Mouse (Mus musculus) gastrocnemius, adult 2 months (tissue): ENCODE measurements around the gene Arfgap3. TPM values are rescaled to one million over a fixed set of nuclear protein-coding genes. Genes with fewer than 3 reads are reported as not detected.
"Not testable (repeated sequence)": the region's sequence is repeated elsewhere in the genome, so short reads cannot be mapped to it uniquely, and the experiment has no call there.

Experiments used
- DNase-seq: peaks from one replicate; pipeline ENCODE4 v3.0.0; 2022
- H3K27ac ChIP-seq: fragments of 200-600 bp; 2 replicates; pipeline ENCODE4 v1.8.1; 2022; ENCODE audit warnings: mild to moderate bottlenecking
- H3K4me3 ChIP-seq: fragments of 200-600 bp; 2 replicates; pipeline ENCODE4 v1.8.1; 2022; ENCODE audit warnings: mild to moderate bottlenecking, moderate library complexity
- CTCF ChIP-seq: fragments of 200-600 bp; IDR thresholded peaks from 2 replicates; pipeline ENCODE4 v1.8.1; 2022; ENCODE audit warnings: antibody characterized with exemption, mild to moderate bottlenecking, moderate library complexity
- intact Hi-C: fragments of 180-260 bp; cut with DNase I; formaldehyde crosslinking; loops from one replicate; pipeline ENCODE4 v1.15.1; 2025
- total RNA-seq, 2 experiments: library from RNA; stranded (reverse); gene quantifications; 2 replicates each; pipeline ENCODE4 v1.2.3; 2021

The Arfgap3 gene
- total RNA-seq, 2 experiments from 2014 or later, result 6.0 to 6.7 TPM

DNA sequence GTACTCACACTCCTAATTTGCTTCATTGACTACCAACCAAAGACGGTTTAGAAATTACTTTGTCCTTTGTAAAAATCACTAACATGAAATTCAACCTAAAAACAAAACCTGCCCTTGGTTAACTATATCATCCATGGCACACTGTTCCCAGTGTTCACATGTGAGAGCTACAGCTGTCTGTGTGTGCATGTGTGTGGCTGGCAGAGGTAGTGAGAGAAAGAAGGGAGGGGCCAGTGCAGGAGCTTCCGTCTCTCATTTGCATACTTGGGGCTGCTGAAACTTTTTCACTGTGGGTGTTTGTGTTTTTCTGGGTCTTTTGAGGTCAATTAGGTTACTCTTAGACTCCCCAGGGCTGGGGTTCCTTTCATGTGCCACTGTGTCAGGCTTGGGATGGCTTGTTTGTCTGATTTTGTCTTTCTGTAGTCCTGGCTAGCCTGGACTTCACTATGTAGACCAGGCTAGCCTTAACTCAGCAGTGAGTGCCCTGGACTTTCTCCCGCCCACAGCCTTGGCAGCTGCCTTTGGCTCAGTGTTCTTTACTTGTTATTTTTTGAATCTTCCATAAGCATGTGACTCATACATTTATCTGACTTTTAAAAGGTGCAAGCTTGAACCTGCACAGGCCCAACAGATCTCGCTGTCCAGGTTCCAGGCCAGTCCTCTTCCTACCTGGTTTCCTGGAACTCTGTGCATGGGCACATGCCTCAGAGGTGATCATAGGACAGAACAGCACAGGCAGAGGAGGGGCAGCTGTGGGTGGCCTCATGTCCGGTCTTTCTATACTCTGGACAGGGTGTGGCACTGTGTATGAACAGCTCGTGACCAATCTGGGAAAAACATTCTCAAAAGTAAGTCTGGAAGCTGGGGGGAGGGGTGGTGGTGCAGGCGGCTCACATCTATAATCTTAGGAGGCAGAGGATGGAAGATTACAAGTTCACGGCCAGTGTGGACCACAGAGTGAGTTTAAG lies 11.9 kb downstream of the Arfgap3 start:
- intact Hi-C loops, result no loop called here
- TF ChIP-seq CTCF, result no peak
- Histone ChIP-seq H3K27ac (no peak overlapping the region; the same call in 1 of the 2 replicates), H3K4me3 (no peak overlapping the region)
- DNase-seq, result no peak

DNA sequence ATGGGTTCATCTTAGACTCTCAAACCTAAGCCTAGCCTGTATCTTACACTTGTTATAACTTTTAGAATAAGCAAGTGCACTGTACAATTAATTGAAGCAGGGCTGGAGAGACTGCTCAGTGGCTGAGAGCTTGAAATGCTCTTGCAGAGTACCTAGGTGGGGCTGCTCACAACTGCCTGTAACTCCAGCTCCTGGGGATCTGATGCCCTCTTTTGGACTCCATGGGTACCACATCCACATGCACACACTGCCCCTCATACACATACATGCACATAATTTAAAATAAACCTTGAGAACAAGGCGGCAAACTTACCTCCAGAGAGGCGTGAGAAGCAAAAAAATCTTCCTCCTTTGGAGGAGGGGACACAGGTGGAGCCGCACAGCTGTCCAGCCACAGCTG lies 17.7 kb downstream of the Arfgap3 start:
- peak; percentile 42 for TF ChIP-seq CTCF
- intact Hi-C loops, result no loop called here
- no peak overlapping the region for H3K4me3 ChIP-seq
- H3K27ac ChIP-seq, result no peak overlapping the region
- no peak for DNase-seq

DNA sequence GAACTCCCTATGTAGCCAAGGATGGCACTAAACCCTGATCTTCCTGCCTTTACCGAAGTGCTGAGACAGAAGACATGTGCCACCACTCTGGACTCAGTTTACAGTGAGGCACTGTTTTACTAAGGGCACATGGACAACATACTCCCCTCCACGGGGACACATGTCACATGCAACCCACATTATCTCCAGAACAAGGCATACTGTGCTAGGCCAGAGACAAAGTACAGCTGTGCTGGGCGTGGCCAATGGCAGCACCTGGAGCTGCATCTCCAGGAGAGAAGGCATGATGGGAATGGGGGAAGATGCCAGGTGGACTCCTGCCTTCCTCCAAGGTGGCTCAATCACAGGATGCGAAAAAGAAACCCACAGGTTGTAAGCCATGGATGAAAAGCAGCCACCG lies 21.1 kb downstream of the Arfgap3 start:
- no peak for TF ChIP-seq CTCF
- H3K27ac ChIP-seq, result no peak overlapping the region
- intact Hi-C loops, result no loop called here
- H3K4me3 ChIP-seq, result no peak overlapping the region
- no peak for DNase-seq

DNA sequence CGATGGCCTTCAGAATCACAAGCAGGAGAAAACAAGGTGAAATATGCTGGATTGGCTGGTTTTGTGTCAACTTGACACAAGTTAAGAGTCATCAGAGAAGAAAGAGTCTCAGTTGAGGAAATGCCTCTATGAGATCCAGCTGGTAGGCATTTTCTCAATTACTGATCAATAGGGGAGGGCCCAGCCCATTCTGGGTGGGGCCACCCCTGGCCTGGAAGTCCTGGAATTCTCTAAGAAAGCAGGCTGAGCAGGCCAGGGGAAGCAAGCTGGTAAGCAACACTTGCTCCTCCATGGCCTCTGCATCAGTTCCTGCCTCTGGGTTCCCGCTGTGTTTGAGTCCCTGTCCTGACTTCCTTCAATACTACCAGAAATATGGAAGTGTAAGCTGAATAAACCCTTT lies 27.0 kb downstream of the Arfgap3 start:
- no peak for TF ChIP-seq CTCF
- no peak overlapping the region for H3K4me3 ChIP-seq
- no peak for DNase-seq
- intact Hi-C loops, result no loop called here
- no peak overlapping the region for H3K27ac ChIP-seq

DNA sequence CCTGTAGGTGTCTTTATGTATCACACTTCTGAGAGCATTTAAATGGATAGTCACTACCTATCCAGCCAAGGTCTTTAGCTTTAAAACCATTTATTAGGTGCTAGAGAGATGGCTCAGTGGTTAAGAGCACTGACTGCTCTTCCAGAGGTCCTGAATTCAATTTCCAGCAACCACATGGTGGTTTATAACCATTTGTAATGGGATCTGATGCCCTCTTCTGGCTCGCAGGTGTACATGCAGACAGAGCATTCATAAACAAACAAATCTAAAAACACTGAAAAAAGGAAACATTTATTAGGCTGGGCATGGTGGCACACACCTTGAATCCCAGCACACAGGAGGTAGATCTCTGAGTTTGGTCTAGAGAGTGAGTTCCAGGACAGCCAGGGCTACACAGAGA lies 35.1 kb downstream of the Arfgap3 start:
- DNase-seq, result no peak
- intact Hi-C loops, result loop anchor here (5.0 kb wide), 1 partner anchor 103 kb away; no protein-coding TSS in a partner anchor
- peak; percentile 45 for TF ChIP-seq CTCF
- no peak overlapping the region for H3K4me3 ChIP-seq
- no peak overlapping the region for H3K27ac ChIP-seq

DNA sequence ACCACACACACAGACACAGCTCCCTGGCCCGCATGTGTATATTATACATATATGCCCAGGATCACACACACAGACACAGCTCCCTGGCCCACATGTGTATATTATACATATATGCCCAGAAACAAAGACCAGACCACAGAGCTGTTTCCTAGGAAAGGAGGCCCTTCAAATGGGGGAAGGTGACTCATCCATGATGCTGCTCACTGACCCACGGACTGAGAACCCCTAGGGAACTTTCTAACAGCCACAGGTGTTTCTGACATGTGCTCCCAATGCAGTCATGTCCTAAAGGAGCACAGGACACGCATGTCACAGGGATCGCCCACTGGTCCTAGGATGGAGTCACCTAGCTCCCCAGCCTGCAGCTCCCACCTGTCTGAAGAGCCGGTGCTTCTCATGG lies 40.2 kb downstream of the Arfgap3 start:
- no peak for TF ChIP-seq CTCF
- Histone ChIP-seq H3K4me3 (no peak overlapping the region), H3K27ac (no peak overlapping the region)
- intact Hi-C loops, result loop anchor here (5.0 kb wide), 1 partner anchor 98 kb away; no protein-coding TSS in a partner anchor
- DNase-seq, result no peak

DNA sequence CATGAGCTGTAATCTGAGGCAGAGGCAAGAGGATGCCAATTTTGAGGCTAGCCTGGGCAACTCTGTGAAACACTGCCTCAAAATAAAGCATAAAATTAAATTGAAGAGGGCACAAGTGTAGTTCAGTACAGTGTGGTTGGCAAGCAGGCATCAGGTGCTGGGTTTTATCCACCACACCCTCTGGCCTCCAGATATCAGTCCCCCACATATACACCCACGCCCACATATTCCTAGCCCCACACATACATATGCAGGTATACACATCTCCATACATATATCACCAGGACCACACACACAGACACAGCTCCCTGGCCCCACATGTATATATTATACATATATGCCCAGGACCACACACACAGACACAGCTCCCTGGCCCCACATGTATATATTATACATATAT lies 41.3 kb downstream of the Arfgap3 start:
- H3K4me3 ChIP-seq, intact Hi-C loops: not testable (repeated sequence)

DNA sequence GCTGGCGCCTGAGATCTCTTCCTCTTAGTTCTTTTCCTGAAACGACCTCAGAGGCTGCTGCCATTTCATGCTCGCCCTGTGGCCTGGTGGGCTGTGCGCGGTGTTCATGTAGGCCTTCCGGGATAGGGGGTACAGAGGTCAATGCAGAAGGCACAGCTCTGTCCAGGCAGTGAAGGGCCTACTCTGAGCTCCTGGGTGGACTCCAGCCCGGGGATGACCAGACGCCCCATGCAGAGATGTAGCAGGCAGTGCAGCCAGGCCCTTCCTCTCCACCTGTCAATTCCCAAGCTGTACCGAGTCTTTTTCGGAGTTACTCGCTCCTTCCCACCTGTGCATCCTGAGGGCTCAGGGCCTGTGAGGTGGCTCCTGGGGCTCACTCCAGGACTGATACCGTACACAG lies 43.9 kb downstream of the Arfgap3 start:
- H3K27ac ChIP-seq, result peak overlapping the region; percentile 83

More for the DNA sequence above, 41.3 kb downstream of the Arfgap3 start:
- not testable (repeated sequence) for H3K27ac ChIP-seq, DNase-seq

DNA sequence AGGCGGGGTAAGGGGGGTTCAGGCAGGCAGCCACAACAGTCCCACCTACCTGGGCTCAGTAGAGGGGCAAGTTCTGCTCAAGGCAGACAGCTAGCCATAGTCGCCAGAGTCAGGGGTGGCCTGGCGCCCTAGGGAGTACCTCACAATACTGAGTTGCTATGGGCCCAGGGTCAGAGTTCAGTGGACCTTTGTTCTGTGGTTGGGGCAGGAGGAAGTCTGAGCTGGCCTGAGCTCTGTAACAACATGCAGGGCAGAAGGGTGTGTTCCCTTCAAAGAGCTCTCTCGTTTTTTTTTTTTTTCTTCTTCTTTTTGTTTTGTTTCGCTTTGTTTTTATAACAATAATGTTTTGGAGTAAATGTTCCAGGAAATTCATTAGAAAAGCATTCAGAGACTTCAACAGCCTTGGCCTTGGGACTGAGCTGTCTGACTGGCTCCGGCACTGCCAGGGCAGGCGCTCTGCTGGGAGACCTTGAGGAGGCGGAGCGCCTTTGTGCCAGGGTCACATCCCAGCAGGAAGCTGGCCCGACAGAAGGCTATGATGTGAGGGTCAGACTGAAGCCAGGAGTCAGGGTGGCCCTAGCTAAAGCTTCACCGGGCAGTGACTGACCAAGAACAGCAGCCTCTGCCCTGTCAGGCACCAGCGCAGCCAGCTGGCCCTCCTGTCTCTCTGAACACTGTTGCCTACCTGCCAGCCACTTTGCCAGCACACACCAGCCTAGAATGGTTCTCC lies 44.7 kb downstream of the Arfgap3 start:
- no peak for TF ChIP-seq CTCF
- Histone ChIP-seq H3K27ac (peak overlapping the region; percentile 83), H3K4me3 (no peak overlapping the region)
- intact Hi-C loops, result no loop called here
- DNase-seq, result peak; percentile 62

More for the DNA sequence above, 43.9 kb downstream of the Arfgap3 start:
- H3K4me3 ChIP-seq, result no peak overlapping the region
- intact Hi-C loops, result no loop called here
- DNase-seq, result no peak
- no peak for TF ChIP-seq CTCF

DNA sequence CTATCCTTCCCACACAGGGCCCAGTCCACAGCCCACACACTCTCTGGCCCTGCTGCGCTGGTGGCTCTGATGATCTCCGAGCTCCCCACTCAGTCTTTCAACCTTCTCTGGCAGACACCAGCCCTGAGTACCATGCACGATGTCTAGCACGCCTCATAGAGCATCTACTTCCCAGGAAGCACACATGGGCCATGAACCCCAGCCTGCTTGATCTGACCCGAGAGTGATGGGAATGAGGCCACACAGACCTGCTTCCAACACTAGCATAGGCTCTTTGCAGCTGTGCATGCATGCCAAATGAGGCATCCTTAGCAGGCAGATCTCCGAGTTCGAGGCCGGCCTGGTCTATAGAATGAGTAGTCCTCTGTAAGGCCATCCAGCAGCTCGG lies 45.2 kb downstream of the Arfgap3 start:
- no peak for DNase-seq
- intact Hi-C loops, result loop anchor here (5.0 kb wide), 1 partner anchor 52 kb away; the partner anchor contains the start of gene A4galt
- H3K27ac ChIP-seq, result peak overlapping the region; percentile 83
- no peak overlapping the region for H3K4me3 ChIP-seq
- no peak for TF ChIP-seq CTCF

DNA sequence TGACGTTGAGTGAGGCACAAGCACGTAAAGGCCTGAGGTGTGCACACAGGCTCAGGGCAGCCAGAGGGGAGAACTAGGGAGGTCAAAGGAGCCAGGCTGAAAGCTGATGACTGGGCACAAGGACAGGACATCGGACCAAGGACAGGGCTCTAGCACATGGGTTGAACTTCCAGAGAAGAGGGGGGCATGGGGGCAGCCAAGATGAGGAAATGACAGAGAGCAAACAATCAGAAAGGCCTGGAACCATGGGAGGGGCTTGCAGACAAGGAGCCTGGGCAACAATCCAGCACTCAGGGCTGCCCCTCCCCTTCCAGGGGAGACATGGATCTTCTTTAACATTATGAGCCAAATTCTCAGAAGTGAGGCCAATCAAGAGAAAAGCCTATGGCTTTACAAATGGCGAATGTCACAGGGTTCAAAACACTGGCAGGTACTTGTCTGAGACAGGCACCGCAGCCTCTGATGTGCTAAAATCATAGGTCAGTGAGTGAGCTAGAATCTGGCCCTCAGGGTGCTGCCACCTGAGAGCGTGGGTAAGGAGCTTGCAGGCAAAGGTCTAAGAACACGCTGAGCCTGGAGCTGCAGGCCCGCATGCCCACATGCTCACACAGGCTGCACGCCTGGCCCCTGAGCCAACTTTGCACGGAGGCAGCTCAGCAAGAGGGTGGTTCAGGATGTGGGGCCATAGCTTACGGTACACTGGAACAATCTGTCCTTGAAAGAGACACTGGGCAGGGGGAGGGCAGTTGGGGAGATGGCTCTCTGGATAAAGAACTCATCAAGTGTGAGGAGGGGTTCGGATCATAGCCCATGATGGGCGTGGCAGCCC lies 46.2 kb downstream of the Arfgap3 start:
- peak overlapping the region; percentile 83 for H3K27ac ChIP-seq
- no peak for DNase-seq

More for the DNA sequence above, 46.2 kb downstream of the Arfgap3 start:
- no peak overlapping the region for H3K4me3 ChIP-seq
- intact Hi-C loops, result loop anchor here (5.0 kb wide), 1 partner anchor 52 kb away; the partner anchor contains the start of gene A4galt
- no peak for TF ChIP-seq CTCF
